Mouse (Mus musculus) CH12.LX (cell line): ENCODE data around the gene Gpr137b.

Experiments
- BHLHE40 ChIP-seq: IDR thresholded peaks from 2 replicates; pipeline ENCODE4 v1.6.1; 2011; ENCODE audit warnings: mild to moderate bottlenecking, low read depth, low read length, improper control_type of control experiment
- CTCF ChIP-seq, 2 experiments: IDR thresholded peaks in 1 of 2; conservative IDR thresholded peaks in 1 of 2; 2 replicates each; pipeline ENCODE4 v1.5.1; 2011 to 2012; ENCODE audit warnings: low read depth in 2 of 2, low read length in 2 of 2, improper control_type of control experiment in 1 of 2, inconsistent platforms in 1 of 2, mild to moderate bottlenecking in 1 of 2, moderate library complexity in 1 of 2
- ELF1 ChIP-seq: IDR thresholded peaks from 2 replicates; pipeline ENCODE4 v1.6.1; 2014; ENCODE audit warnings: low read depth, mild to moderate bottlenecking, inconsistent platforms, low read length, improper control_type of control experiment
- MAFK ChIP-seq: IDR thresholded peaks from 2 replicates; pipeline ENCODE4 v1.6.1; 2011; ENCODE audit warnings: low read length, improper control_type of control experiment; ENCODE audit not compliant: insufficient replicate concordance
- POLR2A ChIP-seq: IDR thresholded peaks from 2 replicates; pipeline ENCODE4 v1.6.1; 2011; ENCODE audit warnings: low read depth, mild to moderate bottlenecking, improper control_type of control experiment, low read length
- POLR2AphosphoS2 ChIP-seq: IDR thresholded peaks from 2 replicates; pipeline ENCODE4 v1.6.1; 2011; ENCODE audit warnings: low read depth, low read length, improper control_type of control experiment
- SIN3A ChIP-seq: IDR thresholded peaks from 2 replicates; pipeline ENCODE4 v1.6.1; 2012; ENCODE audit warnings: low read length, improper control_type of control experiment, inconsistent platforms
- TBP ChIP-seq: conservative IDR thresholded peaks from 2 replicates; pipeline ENCODE4 v1.6.1; 2011; ENCODE audit warnings: low read depth, low read length, improper control_type of control experiment
- UBTF ChIP-seq: IDR thresholded peaks from 2 replicates; pipeline ENCODE4 v1.6.1; 2012; ENCODE audit warnings: low read depth, mild to moderate bottlenecking, inconsistent platforms, low read length, improper control_type of control experiment, moderate library complexity

DNA sequence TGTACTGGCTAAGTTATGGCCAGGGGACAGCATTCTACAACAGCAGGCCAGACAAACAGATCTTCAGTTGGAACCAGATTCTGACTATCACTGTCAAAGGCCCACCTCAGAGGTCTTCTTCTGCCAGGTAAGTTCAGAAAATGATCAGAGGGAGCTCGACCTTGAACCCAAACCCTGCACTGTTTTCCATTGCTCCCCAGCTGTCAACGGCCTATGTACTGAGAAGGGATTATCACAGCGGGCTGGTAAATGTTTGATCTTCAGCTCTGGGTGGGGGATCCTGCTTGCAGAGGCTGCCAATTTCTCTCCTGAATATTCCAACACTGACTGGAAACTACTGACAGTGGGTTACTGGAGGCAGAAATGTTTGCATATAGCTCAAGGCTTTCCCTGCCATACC, 20.4 kb upstream of the Gpr137b start:
- TF ChIP-seq TBP (no peak), CTCF (conservative IDR thresholded peaks at IDR 0.05 in 1 of 2, IDR thresholded peaks at IDR 0.05 in 1 of 2; ENCODE audit: low read depth in 2 of 2, low read length in 2 of 2) (no peak), ELF1 (no peak), POLR2A (no peak), UBTF (no peak), POLR2AphosphoS2 (no peak), MAFK (no peak), SIN3A (no peak), BHLHE40 (no peak)
